Mouse (Mus musculus) telencephalon, adult 2 months (tissue): ENCODE measurements at regions not wholly inside any gene's neighbourhood (a gene's known extent, or its start where the extent isn't known, plus 50 kb on each side); places are given as distances from the start of the nearest gene placed in this dataset.

Experiments
- DNase-seq: peaks from one replicate; pipeline ENCODE4 v3.0.0-alpha.2; 2011; ENCODE audit warnings: low read depth, low spot score

DNA sequence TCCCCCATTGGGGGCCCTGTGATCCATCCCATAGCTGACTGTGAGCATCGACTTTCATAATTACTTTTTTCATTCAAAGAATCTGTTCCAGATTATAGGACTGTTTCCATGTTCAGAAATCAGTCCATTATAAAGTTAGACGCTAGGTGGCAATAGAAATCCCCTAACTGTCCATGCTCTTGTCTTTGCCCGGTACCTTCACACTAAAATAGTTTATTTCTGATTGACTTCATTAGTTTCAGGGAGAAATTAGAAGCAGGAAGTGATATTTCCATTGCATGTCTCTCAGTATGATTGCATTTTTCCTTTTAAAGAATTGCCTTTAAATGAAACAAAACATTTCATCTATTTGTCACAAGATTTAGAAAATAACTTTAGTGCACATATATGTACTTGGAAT, 131.7 kb downstream of the Fbxo8 start:
- no peak for DNase-seq

DNA sequence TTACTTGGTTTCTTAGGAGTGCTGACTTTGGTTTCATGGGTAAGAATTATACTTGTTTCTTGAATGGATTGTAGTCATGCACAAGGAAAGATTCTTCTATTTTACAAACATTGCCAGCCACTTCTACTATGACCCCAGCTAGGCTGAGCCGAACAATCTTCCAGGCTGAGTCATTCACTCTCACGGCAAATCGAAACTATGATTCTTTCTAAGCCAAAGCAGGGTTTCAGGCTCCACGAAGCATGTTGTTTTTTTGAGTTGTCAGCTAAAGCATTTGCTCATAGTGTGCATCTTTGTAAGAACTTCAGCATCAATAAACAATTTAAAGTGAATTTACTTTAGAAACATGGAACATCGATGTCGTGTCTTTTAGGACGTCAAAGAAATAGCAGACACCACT, 133.5 kb downstream of the Fbxo8 start:
- no peak for DNase-seq

DNA sequence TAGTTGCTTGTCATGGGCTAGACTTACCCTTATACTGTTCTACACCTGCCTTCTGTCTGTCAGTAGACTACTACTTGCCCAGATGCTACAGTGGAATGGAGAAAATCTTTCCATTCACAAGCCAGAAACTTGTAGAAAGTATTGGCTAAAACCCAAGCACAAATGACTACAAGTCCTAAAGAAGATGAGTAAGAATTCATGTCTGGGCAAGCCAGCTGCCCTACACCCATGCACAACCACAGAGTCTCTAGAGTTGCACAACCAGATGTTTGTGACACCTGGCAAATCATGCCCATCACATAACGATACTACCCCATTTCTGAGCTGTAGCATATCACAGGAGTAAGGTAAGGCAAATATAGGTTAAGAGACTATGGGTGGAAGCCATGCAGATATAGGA, 144.5 kb downstream of the Fbxo8 start:
- DNase-seq = no peak

DNA sequence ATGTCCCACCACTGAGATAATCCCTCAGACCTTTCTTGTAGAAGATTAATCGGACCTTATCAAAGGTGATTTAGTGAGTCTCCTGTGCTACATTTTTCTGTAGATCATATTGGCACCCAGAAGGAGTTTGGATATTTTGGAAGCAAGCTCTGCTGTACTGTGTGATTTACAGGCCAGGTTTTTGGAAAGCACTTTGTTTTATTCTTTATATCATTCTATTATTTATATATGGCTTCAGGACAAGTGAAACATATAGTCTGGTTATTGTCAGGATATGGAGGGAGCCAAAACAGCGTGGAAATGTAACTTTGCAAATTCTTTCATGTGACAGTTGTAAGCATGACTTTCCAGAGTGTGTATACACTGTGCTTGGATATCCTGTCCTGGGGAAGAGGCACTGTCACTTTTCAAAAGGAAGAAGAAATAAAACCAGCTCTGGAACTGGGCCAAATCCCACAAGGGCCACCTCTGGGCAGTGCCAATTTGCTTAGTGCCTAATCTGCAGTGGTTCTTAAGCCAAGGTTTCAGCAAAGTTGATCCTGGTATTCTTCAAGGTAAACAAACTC, 149.8 kb downstream of the Fbxo8 start:
- no peak for DNase-seq

GRCm38 (mm10) chr8:56706377-56706776, 155.5 kb downstream of the Fbxo8 start:
- DNase-seq = no peak

- no peak for DNase-seq
Measured at GRCm38 (mm10) chr8:56706941-56707706, 156.2 kb downstream of the Fbxo8 start.

DNA sequence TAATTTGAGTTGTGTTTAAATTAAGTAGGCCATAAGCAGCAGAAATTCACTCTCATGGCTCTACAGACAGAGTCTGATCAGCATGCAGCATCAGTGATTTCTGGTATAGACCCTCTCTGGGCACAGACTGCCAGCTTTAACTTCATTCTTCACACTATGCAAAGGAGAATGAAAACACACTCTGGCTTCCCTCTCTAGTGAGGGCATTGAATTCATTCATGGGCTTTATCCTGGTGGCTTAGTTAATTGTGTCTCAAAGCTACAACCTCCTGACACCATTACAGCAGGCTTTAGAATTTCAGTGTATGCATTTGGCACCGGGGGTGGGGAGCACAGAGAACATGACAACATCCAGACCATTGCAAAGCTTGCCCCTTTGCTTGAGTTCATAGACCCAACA, 169.1 kb downstream of the Fbxo8 start:
- no peak for DNase-seq

DNA sequence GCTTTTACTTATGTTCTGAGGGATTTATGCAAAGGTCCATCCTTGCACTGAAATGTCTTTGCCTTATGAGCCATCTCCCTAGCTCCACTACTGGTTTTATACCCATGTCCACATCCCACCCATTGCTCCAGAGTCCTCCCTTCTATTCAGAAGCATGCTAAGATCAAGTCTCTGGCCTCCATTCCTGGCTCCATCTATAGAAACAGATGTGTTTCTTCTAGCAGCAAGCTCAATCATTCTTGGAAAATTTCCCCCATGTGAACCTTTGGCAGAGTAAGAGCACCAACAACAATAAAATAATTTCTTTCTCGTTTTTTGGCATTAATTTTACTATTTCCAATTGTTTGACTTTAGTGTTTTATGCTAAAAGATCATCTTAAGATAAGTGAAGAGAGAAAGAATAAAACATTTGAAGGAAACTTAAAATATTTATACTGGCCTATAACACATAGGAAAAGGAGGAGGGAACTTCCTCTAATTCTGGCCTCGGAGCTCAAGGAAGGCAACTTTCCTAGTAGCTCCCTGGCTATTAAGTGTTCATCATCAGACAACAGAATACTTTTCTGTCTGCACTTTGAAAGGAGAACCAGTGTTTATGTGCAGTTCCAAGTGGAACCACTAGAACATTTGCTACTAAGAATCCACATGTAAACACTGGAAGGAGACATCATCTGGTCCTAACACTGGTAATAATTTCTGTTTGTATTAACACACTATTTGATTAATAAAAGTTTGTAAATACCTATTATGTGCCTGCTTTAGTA, 171.8 kb downstream of the Fbxo8 start:
- DNase-seq = no peak

GRCm38 (mm10) chr8:56724607-56725006, 173.7 kb downstream of the Fbxo8 start:
- no peak for DNase-seq

- DNase-seq = no peak
Measured at GRCm38 (mm10) chr8:56733318-56733717, 182.4 kb downstream of the Fbxo8 start.

- no peak for DNase-seq
Measured at GRCm38 (mm10) chr8:56735021-56735420, 184.1 kb downstream of the Fbxo8 start.

- DNase-seq = no peak
Measured at GRCm38 (mm10) chr8:56767034-56767433, 216.1 kb downstream of the Fbxo8 start.

DNA sequence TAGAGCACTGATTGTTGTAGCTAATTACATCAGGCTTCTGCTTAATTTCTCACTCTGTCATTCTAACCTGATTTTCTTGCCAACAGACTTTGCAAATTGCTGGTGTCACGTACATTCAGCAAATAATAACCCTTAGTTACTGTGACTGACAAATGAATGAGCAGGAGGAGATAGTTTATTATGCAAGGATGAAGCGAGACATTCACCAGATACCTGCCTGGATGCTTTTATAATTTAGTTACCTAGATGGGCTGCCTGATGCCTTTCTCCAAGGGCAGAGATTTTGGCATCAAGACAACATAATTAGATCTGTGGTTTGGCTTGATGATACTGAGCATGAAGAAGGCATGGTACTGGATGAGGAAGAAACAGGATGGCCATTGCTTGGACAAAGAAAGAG, 233.6 kb downstream of the Fbxo8 start:
- no peak for DNase-seq

DNA sequence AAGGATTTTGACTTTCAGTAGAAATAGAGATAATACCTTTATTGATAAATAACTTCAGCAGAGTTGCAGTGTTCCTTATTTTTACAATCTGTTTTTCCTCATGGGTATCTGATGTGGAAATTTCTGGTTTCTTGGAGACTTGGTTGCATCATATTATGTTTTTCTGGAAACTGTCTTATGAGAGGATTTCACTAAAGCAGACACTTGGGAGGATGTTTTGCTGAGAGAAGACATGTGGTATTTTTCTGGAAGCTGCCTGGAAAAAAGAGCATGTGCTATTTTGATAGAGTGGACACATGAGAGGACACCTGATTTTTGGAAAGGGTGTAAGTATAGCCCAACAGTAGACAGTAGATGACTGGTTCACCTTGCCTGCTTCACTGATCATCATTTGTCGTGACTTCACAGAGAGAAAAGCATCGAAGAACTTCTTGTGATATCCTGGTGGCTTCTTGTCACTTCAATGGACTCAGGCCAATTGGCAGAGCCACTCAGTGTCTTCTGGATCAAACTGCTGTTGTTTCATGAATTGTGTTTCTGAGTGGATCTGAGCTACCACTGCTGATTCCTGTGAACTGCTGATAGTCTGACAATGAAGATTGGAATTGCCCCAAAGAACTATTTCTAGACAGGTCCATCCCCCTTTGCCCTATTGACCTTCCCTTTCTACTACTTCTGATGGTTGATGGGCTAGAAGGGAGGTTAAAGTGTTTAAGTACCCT, 238.8 kb downstream of the Fbxo8 start:
- DNase-seq = no peak

DNA sequence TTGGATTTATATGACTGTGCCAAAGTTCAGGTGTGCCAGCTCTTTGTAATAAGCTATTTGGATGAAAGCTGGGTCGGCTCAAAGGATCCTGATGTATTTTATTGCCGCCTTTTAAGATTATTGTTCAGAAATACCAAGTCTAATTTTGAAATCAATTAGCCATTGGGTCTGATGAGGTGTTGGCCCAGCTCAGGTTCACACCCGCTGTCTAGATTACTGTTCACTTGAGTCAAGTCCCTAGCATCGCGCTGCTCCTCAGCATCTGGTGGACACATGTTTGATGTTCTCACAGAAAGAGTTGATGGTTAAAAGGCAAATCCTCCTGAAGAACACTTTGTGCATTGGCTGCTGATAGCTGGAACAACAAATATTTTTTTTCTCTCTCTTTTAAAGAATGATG, 281.8 kb downstream of the Fbxo8 start:
- no peak for DNase-seq

GRCm38 (mm10) chr8:56833129-56833528, 282.2 kb downstream of the Fbxo8 start:
- DNase-seq = no peak

- no peak for DNase-seq
Measured at GRCm38 (mm10) chr8:56883449-56883848, 332.6 kb downstream of the Fbxo8 start.

DNA sequence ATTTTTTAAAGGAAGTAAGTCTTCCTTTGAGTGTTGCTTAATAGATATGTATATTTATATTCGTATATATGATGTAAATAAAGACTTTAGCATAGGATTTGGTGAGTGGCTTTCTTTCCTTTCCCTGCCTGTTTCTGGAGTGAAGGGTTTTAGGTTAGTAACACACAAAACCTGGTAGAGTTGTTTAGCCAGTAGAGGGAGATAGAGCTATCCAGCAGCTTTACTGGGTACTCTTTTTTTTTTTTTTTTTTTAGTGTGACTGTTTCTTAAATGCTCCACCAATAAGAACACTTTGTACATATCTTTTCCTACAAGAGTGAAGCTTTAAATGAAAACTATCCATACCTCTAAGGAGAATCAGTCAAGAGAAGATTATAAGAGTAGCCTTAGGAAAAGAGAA, 333.3 kb downstream of the Fbxo8 start:
- DNase-seq = peak; percentile 3

DNA sequence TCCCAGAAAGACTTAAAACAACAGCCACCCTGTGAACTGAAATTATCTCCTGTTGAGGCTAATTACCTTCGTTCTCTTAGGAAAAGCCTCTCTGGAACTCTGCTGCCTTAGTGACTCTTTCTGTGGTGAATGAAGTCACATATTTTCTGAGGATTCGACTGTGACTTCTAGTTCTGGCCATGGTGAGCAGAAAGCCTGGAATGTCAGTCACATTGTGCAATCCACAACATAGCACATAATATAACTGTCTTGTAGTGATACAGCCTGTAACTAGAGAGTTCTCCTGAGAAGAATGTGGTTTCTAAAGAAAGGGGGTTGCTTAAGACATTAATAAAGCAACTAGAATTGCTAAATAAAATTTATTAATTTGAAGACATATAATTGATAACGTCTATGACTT, 342.7 kb downstream of the Fbxo8 start:
- no peak for DNase-seq

- no peak for DNase-seq
Measured at GRCm38 (mm10) chr8:56915362-56915761, 364.5 kb downstream of the Fbxo8 start.

DNA sequence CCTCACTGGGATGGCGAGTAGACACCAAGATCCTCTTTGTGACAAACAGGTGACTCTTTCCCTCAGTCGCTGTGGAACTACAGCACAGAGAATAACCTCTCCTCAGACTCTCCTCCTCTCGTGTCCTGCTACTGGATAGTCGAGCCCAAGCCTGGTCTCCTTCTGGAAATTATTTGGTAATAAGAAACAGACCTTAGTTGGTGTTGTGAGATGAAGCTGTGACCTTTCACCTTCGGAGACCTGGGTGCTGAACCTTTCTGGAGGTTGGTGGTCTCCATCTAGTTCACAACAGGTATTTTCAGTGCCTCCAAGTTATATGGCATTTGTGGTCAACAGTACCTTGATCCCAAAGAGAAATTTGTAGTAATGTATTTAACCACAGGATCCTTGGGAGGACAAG, 365.1 kb downstream of the Fbxo8 start:
- no peak for DNase-seq

GRCm38 (mm10) chr8:56924724-56925123, 373.8 kb downstream of the Fbxo8 start:
- DNase-seq = no peak
